Mouse (Mus musculus): Measurements from ENCODE around the gene Aox1.

GRCm38 (mm10) chr1:58101531-58102146 is 71.9 kb downstream of the Aox1 start:
- TF ChIP-seq POLR2A (IDR thresholded peaks at IDR 0.05; ENCODE audit: control insufficient read depth, extremely low read depth, insufficient read depth, low read length, poor library complexity): no peak
- no peak for TF ChIP-seq CTCF (IDR thresholded peaks at IDR 0.05; ENCODE audit: borderline replicate concordance, control insufficient read depth, extremely low read depth, insufficient read depth, low read length, poor library complexity)
